Mouse (Mus musculus) activated CD4-positive, CD25-positive, alpha-beta regulatory T cell, adult 4 months (primary cell): ENCODE data around the gene Fgf11. TPM values are rescaled to one million over a fixed set of nuclear protein-coding genes. Genes with fewer than 3 reads are reported as not detected.
A peak's percentile ranks its signal among the peaks of the same experiment; 100 is the strongest.

ENCODE experiments used
- ATAC-seq: one replicate; pipeline ENCODE4 v1.8.0; 2017
- polyA plus RNA-seq, 2 experiments: library from polyadenylated mRNA; unstranded; fragments of 100-300 nt; shearing (Covaris generic); gene quantifications; one replicate each; pipeline ENCODE4 v1.2.1; 2017

Fgf11 gene
- polyA plus RNA-seq, 2 experiments from 2014 or later = not detected

GRCm38 (mm10) chr11:69778985-69779384 lies 22.7 kb downstream of the Fgf11 start:
- no peak for ATAC-seq

- ATAC-seq = no peak
Observed at GRCm38 (mm10) chr11:69778258-69778982, 23.2 kb downstream of the Fgf11 start.

- ATAC-seq = no peak
Observed at GRCm38 (mm10) chr11:69777504-69778257, 24.0 kb downstream of the Fgf11 start.

- no peak for ATAC-seq
Observed at GRCm38 (mm10) chr11:69776488-69776887, 25.2 kb downstream of the Fgf11 start.

GRCm38 (mm10) chr11:69775716-69776115 lies 25.9 kb downstream of the Fgf11 start:
- ATAC-seq = no peak

- no peak for ATAC-seq
Observed at GRCm38 (mm10) chr11:69774961-69775360, 26.7 kb downstream of the Fgf11 start.

GRCm38 (mm10) chr11:69767625-69767909 lies 34.1 kb downstream of the Fgf11 start:
- ATAC-seq = no peak

- ATAC-seq = no peak
Observed at GRCm38 (mm10) chr11:69766872-69767624, 34.6 kb downstream of the Fgf11 start.

- ATAC-seq = peak; percentile 83
Observed at GRCm38 (mm10) chr11:69766126-69766609, 35.5 kb downstream of the Fgf11 start.

GRCm38 (mm10) chr11:69765221-69766125 lies 36.2 kb downstream of the Fgf11 start, which contains the start of gene Zbtb4:
TSS of gene Zbtb4 (plus strand) at chr11:69765912.
- ATAC-seq = peak; percentile 33

GRCm38 (mm10) chr11:69763551-69763950 lies 38.1 kb downstream of the Fgf11 start:
- ATAC-seq = no peak

- no peak for ATAC-seq
Observed at GRCm38 (mm10) chr11:69761868-69762267, 39.8 kb downstream of the Fgf11 start, which contains the start of gene Slc35g3. TSS of gene Slc35g3 (minus strand) at chr11:69761968.

GRCm38 (mm10) chr11:69760901-69761200 lies 40.8 kb downstream of the Fgf11 start:
- ATAC-seq = no peak

GRCm38 (mm10) chr11:69760160-69760900 lies 41.3 kb downstream of the Fgf11 start:
- ATAC-seq = no peak

- ATAC-seq = peak; percentile 59
Observed at GRCm38 (mm10) chr11:69758971-69759721, 42.5 kb downstream of the Fgf11 start.

GRCm38 (mm10) chr11:69758478-69758970 lies 43.1 kb downstream of the Fgf11 start, which contains the start of gene Polr2a:
TSS of gene Polr2a (minus strand) at chr11:69758637.
- ATAC-seq = peak; percentile 63

- ATAC-seq = peak; percentile 24
Observed at GRCm38 (mm10) chr11:69758090-69758456, 43.6 kb downstream of the Fgf11 start.

GRCm38 (mm10) chr11:69757303-69758089 lies 44.2 kb downstream of the Fgf11 start:
- ATAC-seq = peak; percentile 15

GRCm38 (mm10) chr11:69754701-69755100 lies 47.0 kb downstream of the Fgf11 start:
- no peak for ATAC-seq

- ATAC-seq = no peak
Observed at GRCm38 (mm10) chr11:69754233-69754632, 47.4 kb downstream of the Fgf11 start.
